Mouse (Mus musculus): ENCODE data around the gene Cotl1.

GRCm38 (mm10) chr8:119801168-119801567 lies 39.2 kb downstream of the Cotl1 start:
- no peak for TF ChIP-seq TAL1 (IDR thresholded peaks at IDR 0.05; ENCODE audit: low read length)
- TF ChIP-seq GATA1 (IDR thresholded peaks at IDR 0.05; ENCODE audit: low read length), result no peak

All from erythroblast, embryonic 14.5 days (primary cell).